Mouse (Mus musculus): Measurements from ENCODE around the gene Pnpla8.
"Not testable (repeated sequence)": the region's sequence is repeated elsewhere in the genome, so short reads cannot be mapped to it uniquely, and the experiment has no call there.

Gene Pnpla8

GRCm38 (mm10) chr12:44269311-44269831 lies 48.2 kb downstream of the Pnpla8 start:
- DNase-seq (ENCODE audit: low spot score) = peak; percentile 73

GRCm38 (mm10) chr12:44274125-44274835 lies 53.1 kb downstream of the Pnpla8 start:
- no peak for DNase-seq (ENCODE audit: low spot score)

- not testable (repeated sequence) for DNase-seq (ENCODE audit: low spot score)
Observed at GRCm38 (mm10) chr12:44280147-44280546, 59.0 kb downstream of the Pnpla8 start.

GRCm38 (mm10) chr12:44281534-44281933 lies 60.4 kb downstream of the Pnpla8 start:
- DNase-seq (ENCODE audit: low spot score) = no peak

- no peak for DNase-seq (ENCODE audit: low spot score)
Observed at GRCm38 (mm10) chr12:44283378-44283777, 62.2 kb downstream of the Pnpla8 start.

- DNase-seq (ENCODE audit: low spot score) = no peak
Observed at GRCm38 (mm10) chr12:44286992-44287391, 65.8 kb downstream of the Pnpla8 start.

GRCm38 (mm10) chr12:44292281-44292680 lies 71.1 kb downstream of the Pnpla8 start:
- DNase-seq (ENCODE audit: low spot score) = no peak

GRCm38 (mm10) chr12:44300793-44301192 lies 79.6 kb downstream of the Pnpla8 start:
- DNase-seq (ENCODE audit: low spot score) = no peak

GRCm38 (mm10) chr12:44304012-44304411 lies 82.8 kb downstream of the Pnpla8 start:
- no peak for DNase-seq (ENCODE audit: low spot score)

- no peak for DNase-seq (ENCODE audit: low spot score)
Observed at GRCm38 (mm10) chr12:44304869-44305268, 83.7 kb downstream of the Pnpla8 start.

- DNase-seq (ENCODE audit: low spot score) = no peak
Observed at GRCm38 (mm10) chr12:44308221-44308620, 87.1 kb downstream of the Pnpla8 start.

- no peak for DNase-seq (ENCODE audit: low spot score)
Observed at GRCm38 (mm10) chr12:44315212-44315611, 94.0 kb downstream of the Pnpla8 start.

GRCm38 (mm10) chr12:44325091-44325490 lies 103.9 kb downstream of the Pnpla8 start:
- DNase-seq (ENCODE audit: low spot score) = no peak

GRCm38 (mm10) chr12:44327452-44327851 lies 106.3 kb downstream of the Pnpla8 start:
- no peak for DNase-seq (ENCODE audit: low spot score)

GRCm38 (mm10) chr12:44328381-44329315 lies 107.5 kb downstream of the Pnpla8 start, which contains the start of gene Nrcam:
Nrcam (plus strand) TSS chr12:44328885.
- DNase-seq (ENCODE audit: low spot score) = no peak

GRCm38 (mm10) chr12:44329316-44330215 lies 108.4 kb downstream of the Pnpla8 start:
- DNase-seq (ENCODE audit: low spot score) = no peak

- no peak for DNase-seq (ENCODE audit: low spot score)
Observed at GRCm38 (mm10) chr12:44330216-44330719, 109.1 kb downstream of the Pnpla8 start.

GRCm38 (mm10) chr12:44337136-44337640 lies 116.0 kb downstream of the Pnpla8 start:
- DNase-seq (ENCODE audit: low spot score) = no peak

- no peak for DNase-seq (ENCODE audit: low spot score)
Observed at GRCm38 (mm10) chr12:44338195-44338622, 117.0 kb downstream of the Pnpla8 start.

- DNase-seq (ENCODE audit: low spot score) = no peak
Observed at GRCm38 (mm10) chr12:44344075-44344474, 122.9 kb downstream of the Pnpla8 start.

GRCm38 (mm10) chr12:44345251-44345650 lies 124.1 kb downstream of the Pnpla8 start:
- DNase-seq (ENCODE audit: low spot score) = no peak

Data from spleen, adult 12 weeks (tissue).